Mouse (Mus musculus) spleen, adult 12 weeks (tissue): ENCODE measurements around the gene Itgb1bp1.

Experiments
- DNase-seq: peaks from one replicate; pipeline ENCODE4 v3.0.0; 2022; ENCODE audit warnings: low spot score

Itgb1bp1 gene

GRCm38 (mm10) chr12:21244375-21244960 is 41.6 kb downstream of the Itgb1bp1 start:
- no peak for DNase-seq

- DNase-seq = no peak
Observed at GRCm38 (mm10) chr12:21241965-21242364, 44.1 kb downstream of the Itgb1bp1 start.

GRCm38 (mm10) chr12:21234560-21234959 is 51.5 kb downstream of the Itgb1bp1 start:
- DNase-seq = no peak

- DNase-seq = no peak
Observed at GRCm38 (mm10) chr12:21233727-21234126, 52.4 kb downstream of the Itgb1bp1 start.

- no peak for DNase-seq
Observed at GRCm38 (mm10) chr12:21229076-21229918, 56.8 kb downstream of the Itgb1bp1 start.

GRCm38 (mm10) chr12:21228650-21229049 is 57.4 kb downstream of the Itgb1bp1 start:
- DNase-seq = no peak

GRCm38 (mm10) chr12:21227076-21227980 is 58.8 kb downstream of the Itgb1bp1 start:
- DNase-seq = peak; percentile 12

GRCm38 (mm10) chr12:21226316-21226715 is 59.8 kb downstream of the Itgb1bp1 start:
- DNase-seq = no peak

GRCm38 (mm10) chr12:21225358-21225757 is 60.7 kb downstream of the Itgb1bp1 start:
- no peak for DNase-seq

GRCm38 (mm10) chr12:21223923-21224322 is 62.2 kb downstream of the Itgb1bp1 start:
- no peak for DNase-seq

- no peak for DNase-seq
Observed at GRCm38 (mm10) chr12:21220596-21220995, 65.5 kb downstream of the Itgb1bp1 start.

- DNase-seq = no peak
Observed at GRCm38 (mm10) chr12:21217776-21218444, 68.2 kb downstream of the Itgb1bp1 start.

GRCm38 (mm10) chr12:21214551-21215165 is 71.4 kb downstream of the Itgb1bp1 start:
- DNase-seq = no peak

- DNase-seq = no peak
Observed at GRCm38 (mm10) chr12:21212876-21213275, 73.2 kb downstream of the Itgb1bp1 start.

GRCm38 (mm10) chr12:21209273-21209672 is 76.8 kb downstream of the Itgb1bp1 start:
- DNase-seq = no peak

GRCm38 (mm10) chr12:21208172-21208795 is 77.8 kb downstream of the Itgb1bp1 start:
- no peak for DNase-seq

GRCm38 (mm10) chr12:21207422-21207821 is 78.7 kb downstream of the Itgb1bp1 start:
- no peak for DNase-seq

- DNase-seq = no peak
Observed at GRCm38 (mm10) chr12:21205799-21206198, 80.3 kb downstream of the Itgb1bp1 start.

GRCm38 (mm10) chr12:21204701-21205312 is 81.3 kb downstream of the Itgb1bp1 start:
- DNase-seq = no peak

- DNase-seq = no peak
Observed at GRCm38 (mm10) chr12:21201485-21202269, 84.4 kb downstream of the Itgb1bp1 start.
